Mouse (Mus musculus) E14TG2a.4 (cell line): Measurements from ENCODE around the gene Vsig10l.

Experiments used
- CTCF ChIP-seq: conservative IDR thresholded peaks from 2 replicates; pipeline ENCODE4 v1.5.1; 2014; ENCODE audit warnings: low read length
- NANOG ChIP-seq: IDR thresholded peaks from 2 replicates; pipeline ENCODE4 v1.6.1; 2014; ENCODE audit warnings: borderline replicate concordance, low read length, mixed read lengths
- POU5F1 ChIP-seq: IDR thresholded peaks from 2 replicates; pipeline ENCODE4 v1.6.1; 2014; ENCODE audit warnings: low read length, borderline replicate concordance

DNA sequence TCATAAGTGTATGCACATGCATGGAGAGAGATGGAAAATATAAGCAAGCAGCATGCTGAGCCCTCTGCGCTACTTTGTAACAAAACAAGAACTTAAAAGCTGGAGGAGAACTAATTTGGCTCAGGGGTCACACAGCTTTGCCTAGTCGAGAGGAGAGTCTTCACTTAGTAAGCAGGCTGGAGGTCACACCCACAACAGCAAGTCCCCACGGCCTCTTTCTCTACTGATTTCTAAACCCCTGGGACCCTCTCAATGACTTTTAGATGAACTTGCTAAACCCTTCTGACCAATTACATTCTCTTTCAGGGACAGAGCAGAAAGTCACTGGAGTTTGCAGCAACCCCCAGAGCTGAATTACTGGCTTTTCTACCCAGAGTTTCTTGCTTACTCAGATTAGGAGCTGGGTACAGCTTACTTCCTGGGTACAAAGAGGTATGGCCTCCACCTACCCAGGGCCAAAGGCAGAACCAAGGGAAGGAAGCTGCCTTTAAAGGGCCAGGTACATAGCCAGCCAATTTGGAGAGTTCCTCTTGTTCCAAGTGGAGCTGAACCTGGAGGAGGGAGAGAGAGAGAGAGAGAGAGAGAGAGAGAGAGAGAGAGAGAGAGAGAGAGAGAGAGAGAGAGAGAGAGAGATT, 38.8 kb upstream of the Vsig10l start:
- TF ChIP-seq CTCF (no peak), POU5F1 (no peak), NANOG (no peak)
